Mouse (Mus musculus): ENCODE data around the gene Apopt1. TPM values are rescaled to one million over a fixed set of nuclear protein-coding genes. Genes with fewer than 3 reads are reported as not detected.

Apopt1 gene
- 49.6 and 51.3 TPM in 2 replicates for total RNA-seq (2014; fragmentation: Nextera tagmentation)
- 57.2 and 60.9 TPM in 2 replicates for total RNA-seq (2017)

DNA sequence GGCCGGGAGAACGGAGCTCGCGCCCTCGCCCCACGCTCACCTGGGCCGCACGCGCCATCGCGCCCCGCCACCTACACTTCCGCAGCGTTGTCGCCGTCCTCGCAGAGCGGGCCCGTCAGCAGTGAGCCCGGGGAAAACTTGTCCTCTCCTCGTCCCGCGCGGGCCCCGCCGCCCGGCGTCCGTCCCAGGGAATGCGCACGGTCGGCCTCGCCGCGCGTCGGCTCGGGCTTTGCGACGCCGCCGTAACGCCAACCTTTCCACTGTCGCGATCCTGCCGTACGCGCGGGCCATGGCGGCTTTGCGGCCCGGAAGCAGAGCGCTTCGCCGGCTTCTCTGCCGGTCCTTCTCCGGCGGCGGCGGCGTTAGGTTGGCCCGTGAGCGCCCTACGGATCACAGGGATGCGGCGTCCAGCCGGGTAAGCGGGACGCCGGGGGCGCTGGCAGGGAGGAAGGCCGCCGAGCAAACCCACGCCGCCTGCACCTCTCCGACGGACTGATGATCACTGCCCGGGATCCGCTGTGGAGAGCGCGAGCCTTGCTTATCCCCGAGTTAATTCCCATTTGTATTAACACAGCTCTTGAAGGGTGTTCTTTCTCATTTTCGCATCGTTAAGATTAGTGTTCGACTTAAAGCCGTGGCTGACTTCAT lies at the start of gene Apopt1, which contains the start of gene Bag5:
TSS of gene Apopt1 (plus strand) at position 258 of the 648 bp plus-strand sequence.
TSS of gene Bag5 (minus strand) at position 254 of the 648 bp plus-strand sequence.
- peak; percentile 97 for ATAC-seq (replicated peaks; ENCODE audit: poor library complexity, severe bottlenecking)

DNA sequence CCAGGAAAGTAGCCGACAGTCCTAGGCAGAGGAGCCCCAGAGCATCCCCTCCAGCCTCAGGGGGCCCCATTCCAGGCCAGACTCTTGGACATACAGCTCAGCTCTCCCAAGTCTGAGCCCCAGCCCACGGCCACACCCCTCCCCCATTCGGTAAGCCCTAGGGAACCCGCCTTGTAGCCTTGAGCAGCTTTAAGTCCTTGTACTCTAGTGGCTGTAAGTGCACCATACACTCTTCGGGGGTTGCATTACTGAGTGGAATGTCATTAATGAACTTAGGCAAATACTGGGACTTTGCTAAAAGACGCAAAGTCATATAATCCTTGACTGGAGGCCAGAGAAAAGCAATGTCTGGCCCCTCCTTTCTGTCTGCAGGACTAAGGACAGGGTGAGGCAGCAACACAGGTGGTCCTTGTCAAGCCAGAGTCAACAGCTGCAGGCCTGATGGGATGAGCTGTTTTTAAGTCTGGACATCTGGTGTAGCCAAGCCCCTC lies 48.9 kb upstream of the Apopt1 start:
- ATAC-seq (replicated peaks; ENCODE audit: poor library complexity, severe bottlenecking): no peak

DNA sequence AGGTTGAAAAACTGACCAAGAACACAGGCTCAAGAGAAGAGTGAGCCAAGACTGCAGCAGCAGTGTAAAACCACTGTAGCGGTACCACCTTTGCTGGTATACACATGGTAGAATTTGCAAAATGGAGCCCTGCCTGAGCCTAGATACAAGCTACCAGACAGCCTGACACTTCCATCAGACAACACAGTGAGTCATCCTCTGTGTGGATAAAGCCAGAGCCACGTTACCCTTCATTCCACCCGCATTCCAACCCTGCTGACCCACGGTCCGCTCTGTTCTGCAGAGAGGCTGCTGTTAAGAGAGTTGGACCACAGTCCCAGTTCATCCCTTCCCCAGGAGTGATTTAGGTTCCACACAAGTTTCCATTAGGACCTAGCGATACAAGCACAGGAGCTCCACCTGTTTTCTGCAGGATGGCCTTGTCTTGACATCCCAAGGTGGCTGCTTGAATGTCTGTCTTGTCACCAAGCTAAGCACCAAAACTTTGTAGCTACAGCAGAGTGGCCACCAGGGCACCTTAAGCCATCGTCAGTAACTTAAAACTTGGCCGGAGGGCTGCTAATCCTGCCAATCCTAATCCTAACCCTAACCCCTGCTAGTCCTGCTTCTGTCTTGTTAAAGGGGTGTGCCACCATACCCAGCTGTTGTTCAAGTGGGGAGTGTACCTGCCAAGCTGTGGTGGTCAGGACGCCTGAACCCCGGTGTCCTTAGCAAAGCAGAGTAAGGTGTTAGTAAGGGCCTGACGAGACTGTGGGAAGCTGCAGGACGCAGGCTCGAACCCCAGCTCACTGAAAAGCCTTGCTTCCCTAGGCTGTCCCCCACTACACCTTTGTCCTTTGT lies 47.8 kb upstream of the Apopt1 start:
- no peak for ATAC-seq (replicated peaks; ENCODE audit: poor library complexity, severe bottlenecking)

DNA sequence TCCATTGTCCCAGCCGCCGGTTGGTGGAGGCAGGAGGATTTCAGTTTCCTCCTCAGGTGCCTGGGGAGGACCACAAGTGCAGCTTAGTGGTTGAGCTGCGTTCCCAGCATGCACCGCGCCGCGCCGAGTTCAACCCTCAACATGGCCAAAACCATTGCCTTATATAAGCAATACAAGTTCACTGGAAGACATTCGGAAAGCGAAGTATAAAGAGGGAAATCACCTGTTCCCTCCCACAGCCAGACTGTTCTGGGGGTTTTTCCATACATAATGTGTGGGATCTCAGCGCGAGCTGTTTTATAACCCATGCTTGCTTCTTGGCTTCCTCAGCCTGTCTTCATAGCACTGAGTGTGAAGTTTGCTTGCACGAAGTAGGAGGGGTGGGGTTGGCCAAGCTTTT lies 46.7 kb upstream of the Apopt1 start:
- no peak for ATAC-seq (replicated peaks; ENCODE audit: poor library complexity, severe bottlenecking)

DNA sequence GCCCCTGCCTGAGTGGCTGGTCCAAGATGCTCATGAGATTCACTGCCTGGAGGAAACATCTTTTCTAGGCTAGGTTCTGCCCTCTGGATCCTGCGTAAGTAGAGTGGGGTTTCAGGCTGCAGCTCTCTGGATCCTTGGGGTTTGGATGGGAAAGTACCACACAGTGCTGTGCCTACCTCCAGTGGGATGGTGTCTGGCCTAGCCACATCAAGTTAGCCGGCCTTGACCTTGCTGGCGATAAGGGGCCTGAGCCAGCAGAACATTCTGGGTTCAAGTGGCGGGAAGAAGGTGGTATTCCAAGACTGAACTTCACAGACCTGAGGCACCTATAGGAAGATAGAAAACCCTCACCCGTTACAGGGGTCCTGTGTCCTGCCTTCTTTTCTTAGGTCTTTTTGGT lies 45.6 kb upstream of the Apopt1 start:
- ATAC-seq (replicated peaks; ENCODE audit: poor library complexity, severe bottlenecking): no peak

DNA sequence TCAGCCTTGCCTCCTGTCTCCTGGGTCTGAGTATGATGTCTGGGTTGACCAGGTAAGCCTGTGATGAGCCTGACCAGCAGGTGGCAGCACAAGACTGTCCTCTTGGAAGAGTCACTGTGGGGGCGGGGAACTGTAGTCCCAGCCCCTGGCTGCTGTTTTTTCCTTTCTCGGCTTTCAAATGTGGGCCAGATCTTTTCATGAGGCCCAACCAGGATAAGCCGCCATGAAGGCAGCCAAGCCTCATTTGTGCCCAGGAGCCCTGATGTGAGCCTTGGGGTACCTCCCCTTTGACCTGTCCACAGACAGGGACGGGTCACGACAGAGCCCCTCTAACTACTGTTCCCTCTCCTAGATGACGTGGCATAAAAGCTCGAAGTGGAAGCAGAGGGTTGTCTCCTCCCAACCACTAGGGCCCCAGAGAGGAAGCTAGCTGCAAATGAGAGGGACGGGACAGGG lies 44.6 kb upstream of the Apopt1 start:
- ATAC-seq (replicated peaks; ENCODE audit: poor library complexity, severe bottlenecking): peak; percentile 66

DNA sequence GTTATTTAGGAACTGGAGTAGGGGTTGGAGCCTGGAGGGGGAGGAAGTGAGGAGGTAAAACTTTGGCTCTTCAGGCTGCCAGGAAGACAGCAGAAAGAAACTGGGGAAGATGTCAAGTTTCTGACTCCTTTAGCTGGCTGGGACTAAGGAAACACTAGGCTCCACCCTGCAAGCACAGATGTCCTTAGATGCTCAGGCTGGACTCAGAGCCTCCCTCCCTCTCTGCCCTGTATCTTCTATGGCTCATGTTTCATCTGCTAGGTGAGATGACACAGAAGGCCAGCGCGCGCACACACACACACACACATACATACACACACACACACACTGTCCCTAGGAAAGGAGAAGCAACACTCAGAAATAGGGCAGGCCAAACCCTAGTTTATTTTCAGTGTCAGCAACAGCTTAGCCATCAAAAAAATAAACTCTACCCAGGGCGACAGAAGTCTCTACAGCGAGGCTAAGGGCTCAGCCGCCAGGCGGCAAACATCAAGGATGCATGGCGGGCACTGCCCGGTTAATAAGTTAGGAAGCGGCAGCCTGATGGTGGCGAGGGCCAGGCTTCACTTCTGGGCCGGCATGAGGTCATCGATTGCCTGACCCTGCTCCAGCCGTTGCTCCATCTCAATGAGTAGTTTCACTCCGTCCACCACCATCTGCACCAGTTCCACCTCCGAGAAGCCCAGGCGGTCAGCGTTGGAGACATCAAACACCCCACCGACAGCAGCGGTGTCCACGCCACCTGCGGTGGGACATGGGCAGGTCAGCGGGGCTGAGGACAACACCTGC lies 43.9 kb upstream of the Apopt1 start:
- peak; percentile 4; the same call in 1 of the 2 replicates for ATAC-seq (replicated peaks; ENCODE audit: poor library complexity, severe bottlenecking)

DNA sequence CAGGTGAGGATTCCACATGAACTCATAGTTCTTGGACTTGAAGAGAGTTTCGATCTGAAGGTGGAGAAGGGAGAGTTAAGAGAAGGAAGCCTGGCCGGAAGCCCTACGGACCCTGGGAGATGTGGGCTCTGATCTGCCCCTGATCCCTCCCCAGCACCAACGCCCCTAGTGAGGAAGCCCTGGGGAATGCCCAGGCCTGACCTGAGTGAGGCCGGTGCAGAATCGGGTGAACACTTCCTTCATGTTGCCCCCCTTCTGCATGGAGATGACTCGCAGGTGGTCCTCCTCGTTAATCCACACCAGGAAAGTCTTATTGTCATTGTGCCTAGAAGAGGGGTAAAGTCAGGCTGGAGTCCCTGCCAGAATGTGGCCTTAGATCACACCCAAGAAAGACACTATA lies 43.1 kb upstream of the Apopt1 start:
- no peak for ATAC-seq (replicated peaks; ENCODE audit: poor library complexity, severe bottlenecking)

DNA sequence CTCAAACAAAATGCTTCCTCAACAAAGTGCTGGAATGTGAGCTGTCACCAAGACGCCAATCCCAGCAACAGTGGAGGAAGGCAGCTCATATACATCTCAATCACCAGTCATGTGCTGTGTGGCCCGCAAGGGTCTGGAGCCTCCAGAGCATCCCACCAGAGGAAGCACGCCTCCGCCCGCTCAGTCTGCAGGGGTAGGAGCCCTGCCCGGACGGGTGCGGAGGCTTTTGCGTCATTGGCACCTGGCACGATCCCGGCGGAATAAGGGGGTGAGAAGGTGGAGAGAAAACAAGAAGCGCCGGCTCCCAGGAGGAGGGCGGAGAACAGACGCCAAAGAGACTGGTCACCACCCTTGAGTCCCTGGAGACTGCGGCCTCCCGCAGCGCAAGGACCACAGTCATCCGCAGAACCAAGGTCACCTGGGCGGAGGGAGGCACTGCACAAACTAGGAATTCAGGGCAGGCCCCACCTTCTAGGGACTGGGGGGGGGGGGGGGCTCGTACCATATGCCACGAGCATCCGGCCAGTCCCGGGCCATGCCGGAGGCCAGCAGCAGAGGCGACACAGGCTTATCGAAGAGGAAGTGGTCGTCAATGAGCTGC lies 42.6 kb upstream of the Apopt1 start:
- 0 out of 2 replicates have a peak, but pooled peaks have one; percentile 13 for ATAC-seq (replicated peaks; ENCODE audit: poor library complexity, severe bottlenecking)

DNA sequence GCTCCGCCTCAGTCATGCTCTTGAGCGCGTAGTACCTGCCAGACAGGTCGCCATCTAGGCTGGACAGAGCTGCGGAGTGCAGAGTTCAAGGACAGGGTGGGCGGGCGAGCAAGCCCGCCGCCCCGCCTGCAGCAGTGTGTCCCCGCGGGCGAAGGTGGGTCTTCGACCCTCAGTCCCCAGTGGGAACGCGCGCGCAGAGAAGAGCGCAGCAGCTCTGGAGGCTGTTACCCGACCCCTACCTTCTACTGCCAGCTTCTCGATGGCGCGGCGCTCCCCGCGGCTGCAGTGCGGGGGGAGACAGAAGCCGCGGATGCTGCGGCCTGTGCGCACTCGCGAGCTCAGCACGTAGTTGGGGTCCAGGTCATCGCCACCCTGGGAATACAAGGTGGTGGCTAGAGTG lies 42.1 kb upstream of the Apopt1 start:
- no peak for ATAC-seq (replicated peaks; ENCODE audit: poor library complexity, severe bottlenecking)

DNA sequence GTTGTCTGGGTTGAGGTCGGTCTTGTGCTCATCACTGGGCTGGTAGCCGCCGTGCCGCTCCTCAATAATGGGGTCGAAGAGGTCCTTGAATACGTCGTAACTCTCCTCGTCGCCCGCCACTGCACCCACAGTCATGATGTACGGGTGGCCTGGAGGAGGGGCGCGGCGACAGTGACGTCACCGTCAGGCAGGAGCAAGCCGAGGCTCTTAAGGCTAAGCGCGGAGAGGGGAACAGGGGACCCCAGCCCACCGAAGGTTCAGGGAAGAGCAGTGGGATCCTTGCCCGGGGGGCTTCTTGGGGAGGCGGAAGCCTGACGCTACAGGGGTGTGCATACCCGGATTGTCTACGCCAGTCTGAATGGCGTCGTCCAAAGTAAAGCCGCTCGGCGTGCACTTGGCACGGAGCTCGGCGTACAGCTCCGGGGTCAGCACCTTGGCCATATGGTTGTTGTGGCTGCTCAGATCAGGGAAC lies 41.6 kb upstream of the Apopt1 start:
- ATAC-seq (replicated peaks; ENCODE audit: poor library complexity, severe bottlenecking): no peak

DNA sequence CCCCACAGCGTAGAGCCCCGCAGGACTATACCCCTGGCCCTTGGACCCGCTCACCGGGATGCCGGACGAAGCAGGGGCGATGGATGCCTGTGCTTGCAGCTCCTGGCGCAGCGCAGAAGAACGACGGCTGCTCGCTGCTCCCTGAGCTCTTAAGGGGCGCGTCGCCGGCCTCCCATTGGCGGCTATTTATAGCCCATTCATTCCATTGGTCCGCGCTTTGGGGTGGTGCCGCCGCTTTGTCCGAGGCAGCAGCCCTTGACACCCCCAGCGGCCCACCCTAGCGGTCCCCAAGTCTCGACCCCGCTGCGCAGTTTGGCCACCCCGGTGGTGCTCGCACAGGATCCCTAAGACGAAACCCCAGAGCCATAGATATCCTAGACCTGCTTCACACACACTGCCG lies 40.9 kb upstream of the Apopt1 start, which contains the start of gene Ckb:
TSS of gene Ckb (minus strand) at position 163 of the 400 bp plus-strand sequence.
- ATAC-seq (replicated peaks; ENCODE audit: poor library complexity, severe bottlenecking): 0 out of 2 replicates have a peak, but pooled peaks have one; percentile 2

DNA sequence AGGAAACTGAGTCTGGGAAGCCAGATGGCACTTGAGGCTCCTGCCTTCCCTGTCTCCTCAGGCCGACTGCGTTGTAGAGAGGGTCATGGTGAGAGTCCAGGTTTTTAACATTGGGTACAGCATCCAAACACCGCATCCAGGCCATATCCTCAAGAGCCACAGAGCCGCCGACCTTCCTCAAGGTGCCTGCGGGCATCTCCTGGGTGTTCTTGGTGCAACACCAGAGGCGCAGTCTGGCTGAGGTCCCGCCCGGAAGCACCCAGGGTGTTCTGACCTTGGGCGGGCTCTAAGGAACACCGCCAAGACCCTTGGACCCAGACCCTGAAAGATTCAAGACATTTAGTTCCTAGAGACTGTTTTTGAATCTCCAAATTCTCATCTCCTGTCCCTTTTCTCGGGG lies 40.5 kb upstream of the Apopt1 start:
- no peak for ATAC-seq (replicated peaks; ENCODE audit: poor library complexity, severe bottlenecking)

DNA sequence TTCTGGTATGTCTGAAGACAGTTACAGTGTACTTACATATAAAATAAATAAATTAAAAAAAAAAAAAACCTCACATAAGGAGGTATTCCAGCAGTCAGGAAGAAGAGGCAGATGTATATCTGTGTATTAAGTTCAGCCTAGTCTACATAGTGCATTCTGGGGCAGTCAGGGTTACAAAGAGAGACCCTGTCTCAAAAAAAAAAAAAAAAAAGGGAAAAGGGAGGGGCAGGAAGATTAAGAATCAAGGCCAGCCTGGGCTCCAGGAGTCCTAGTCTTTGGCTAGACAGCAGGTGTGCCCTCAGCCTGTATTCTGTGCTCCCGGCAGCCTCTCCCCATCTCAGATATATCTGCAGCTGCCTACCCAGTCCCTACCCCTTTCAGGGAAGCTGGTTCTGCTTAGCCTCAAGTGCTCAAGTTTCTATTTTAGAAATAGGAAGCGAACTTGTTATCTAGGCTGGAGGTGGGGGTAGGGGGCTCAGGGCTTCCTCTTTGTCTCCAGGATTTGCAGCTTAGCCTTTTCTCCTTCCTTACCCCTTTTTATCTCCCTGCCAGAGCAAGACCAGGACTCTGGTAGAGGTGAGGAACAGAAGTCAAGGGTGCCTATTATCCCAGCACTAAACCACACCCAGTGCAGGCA lies 38.1 kb upstream of the Apopt1 start:
- ATAC-seq (replicated peaks; ENCODE audit: poor library complexity, severe bottlenecking): peak; percentile 32

DNA sequence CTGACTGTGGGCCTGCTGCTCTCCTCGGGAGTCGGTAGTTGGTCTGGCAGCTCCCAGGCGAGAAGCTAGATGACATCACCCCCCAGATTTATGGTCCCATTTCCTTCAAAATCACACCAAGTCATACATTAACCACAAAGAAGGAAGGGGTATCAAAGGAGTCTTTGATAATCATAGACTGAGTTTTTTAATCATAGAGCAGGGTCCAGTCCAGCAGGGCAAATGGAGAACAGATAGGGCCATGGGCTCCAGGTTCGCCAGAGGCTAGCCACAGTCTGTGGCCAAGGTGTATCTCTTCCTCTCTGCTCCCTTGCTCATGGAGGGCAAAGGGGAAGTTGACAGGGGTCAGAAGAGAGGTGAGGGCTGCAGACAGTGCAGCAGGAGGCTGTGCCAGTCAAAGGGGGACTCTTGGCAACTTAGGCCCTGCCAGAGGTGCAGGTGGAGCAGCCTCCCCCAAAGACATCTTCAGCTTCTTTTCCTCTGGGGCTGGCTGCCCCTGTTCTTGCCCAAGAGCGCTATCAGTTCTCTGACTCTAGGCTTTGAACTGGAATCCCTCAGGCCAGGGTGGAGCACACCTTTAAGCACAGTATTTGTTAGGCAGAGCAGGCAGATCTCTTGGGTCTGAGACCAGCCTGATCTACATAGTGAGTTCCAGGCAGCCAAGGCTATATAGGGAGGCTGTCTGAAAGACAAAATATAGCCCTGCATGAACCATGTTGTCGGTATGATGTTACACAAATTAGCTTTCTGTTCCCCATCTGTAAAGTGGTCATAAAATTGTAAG lies 37.1 kb upstream of the Apopt1 start:
- ATAC-seq (replicated peaks; ENCODE audit: poor library complexity, severe bottlenecking): 0 out of 2 replicates have a peak, but pooled peaks have one; percentile 7

DNA sequence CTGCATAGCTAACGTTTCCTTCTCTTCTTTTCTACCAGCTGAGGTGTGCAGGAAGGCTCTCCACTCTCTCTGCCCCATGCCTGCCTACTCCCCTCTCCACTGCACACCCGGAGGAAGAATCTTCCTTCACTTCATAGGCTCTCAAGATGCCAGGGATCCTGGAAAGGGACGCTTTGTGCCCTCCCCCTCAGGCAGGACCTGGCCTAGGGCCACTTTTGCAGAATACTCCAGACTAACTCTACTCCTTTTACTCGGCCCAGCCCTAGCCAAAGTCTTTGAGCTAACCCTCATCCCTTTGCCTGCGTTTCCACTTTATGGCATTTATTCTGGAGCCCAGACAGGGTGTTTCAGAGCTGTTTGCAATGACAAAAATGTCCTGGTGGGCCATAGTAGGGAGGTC lies 35.6 kb upstream of the Apopt1 start:
- ATAC-seq (replicated peaks; ENCODE audit: poor library complexity, severe bottlenecking): no peak

DNA sequence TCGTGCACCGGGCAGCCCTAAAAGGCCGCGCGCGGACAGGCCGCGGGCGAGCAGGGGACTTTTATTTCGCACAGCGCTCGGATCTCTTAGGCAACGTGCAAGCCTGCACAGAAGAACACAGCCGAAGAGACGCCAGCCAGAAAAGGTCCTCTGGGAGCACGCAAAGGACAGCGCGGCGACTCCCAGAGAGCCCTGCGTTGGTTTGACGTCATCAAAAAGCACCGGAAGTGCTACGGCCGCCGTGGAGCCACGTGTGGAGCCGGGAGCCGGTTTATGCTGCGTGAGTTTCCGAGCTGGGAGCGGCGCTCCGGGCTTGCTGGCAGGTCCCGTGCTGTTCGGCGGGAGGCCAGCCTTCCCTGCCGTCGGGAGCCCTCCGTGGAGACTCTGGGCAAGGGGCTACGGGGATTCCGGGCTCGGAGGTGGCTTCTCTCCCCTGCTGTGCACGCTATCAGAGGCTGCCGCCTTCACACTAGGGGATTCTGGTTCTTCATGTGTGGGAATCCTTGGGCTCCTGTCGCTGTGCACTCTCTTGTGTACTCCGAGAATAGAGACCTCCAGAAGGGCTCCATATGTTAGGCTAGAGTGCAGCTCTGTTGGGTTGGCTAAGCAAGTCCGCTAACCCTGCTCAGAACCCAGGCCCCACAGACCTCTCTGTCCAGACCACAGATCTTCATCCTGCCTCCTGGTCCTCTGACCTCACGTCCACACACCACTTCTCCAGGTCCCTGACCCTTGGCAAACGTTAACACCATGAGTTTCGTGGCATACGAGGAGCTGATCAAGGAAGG lies 35.0 kb upstream of the Apopt1 start, which contains the start of gene Trmt61a:
TSS of gene Trmt61a (plus strand) at position 224 of the 788 bp plus-strand sequence.
- peak; percentile 70 for ATAC-seq (replicated peaks; ENCODE audit: poor library complexity, severe bottlenecking)

DNA sequence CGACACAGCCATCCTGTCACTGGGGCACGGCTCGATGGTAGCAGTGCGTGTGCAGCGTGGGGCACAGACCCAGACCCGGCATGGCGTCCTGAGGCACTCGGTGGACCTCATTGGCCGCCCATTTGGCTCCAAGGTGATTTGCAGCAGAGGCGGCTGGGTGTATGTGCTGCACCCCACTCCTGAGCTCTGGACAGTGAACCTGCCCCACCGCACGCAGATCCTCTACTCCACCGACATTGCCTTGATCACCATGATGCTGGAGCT lies 34.5 kb upstream of the Apopt1 start:
- peak; percentile 6; the same call in 1 of the 2 replicates for ATAC-seq (replicated peaks; ENCODE audit: poor library complexity, severe bottlenecking)
